Mouse (Mus musculus) liver, embryonic 14.5 days (tissue): ENCODE measurements around the gene Zfp385b.

ENCODE experiments used
- CTCF ChIP-seq: IDR thresholded peaks from 2 replicates; pipeline ENCODE4 v1.5.1; 2016; ENCODE audit warnings: antibody characterized with exemption, low read depth, control low read depth
- EP300 ChIP-seq: IDR thresholded peaks from 2 replicates; pipeline ENCODE4 v1.6.1; 2016; ENCODE audit warnings: antibody characterized with exemption, low read depth

GRCm38 (mm10) chr2:77453786-77454185 is 365.7 kb downstream of the Zfp385b start:
- no peak for TF ChIP-seq CTCF
- TF ChIP-seq EP300 = no peak
